Mouse (Mus musculus) lung, postnatal 14 days (tissue): ENCODE data around the gene Rnf115.
"Not testable (repeated sequence)": the region's sequence is repeated elsewhere in the genome, so short reads cannot be mapped to it uniquely, and the experiment has no call there.

Experiments
- DNase-seq: peaks from one replicate; pipeline ENCODE4 v3.0.0; 2021

Gene Rnf115

GRCm38 (mm10) chr3:96727343-96727827 lies at the start of gene Rnf115, which contains the start of gene Polr3c:
TSS of gene Rnf115 (plus strand) at chr3:96727664.
TSS of gene Polr3c (minus strand) at chr3:96727628.
- peak; percentile 95 for DNase-seq

DNA sequence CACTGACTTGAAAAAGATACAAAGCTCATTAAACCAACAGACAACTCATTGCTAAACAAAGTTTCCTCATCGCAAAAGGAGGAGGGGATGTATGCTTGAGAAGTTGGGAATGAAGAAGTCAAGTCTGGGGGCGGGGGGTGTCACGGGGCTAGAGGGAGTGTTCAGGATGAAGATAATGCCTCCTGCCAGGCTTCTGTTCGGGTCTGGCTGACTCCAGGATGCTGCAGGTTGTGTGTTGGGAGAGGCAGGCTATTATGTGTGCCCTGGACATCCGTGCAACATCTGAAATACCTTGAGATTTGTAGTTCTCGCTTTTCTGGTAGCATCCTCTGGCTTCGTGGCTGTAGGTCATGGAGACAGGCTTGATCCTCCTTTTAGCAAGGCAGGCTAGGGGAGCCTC lies 49.0 kb upstream of the Rnf115 start:
- DNase-seq, result no peak

- no peak for DNase-seq
These were observed 48.2 kb upstream of the Rnf115 start for GRCm38 (mm10) chr3:96679159-96679674.

DNA sequence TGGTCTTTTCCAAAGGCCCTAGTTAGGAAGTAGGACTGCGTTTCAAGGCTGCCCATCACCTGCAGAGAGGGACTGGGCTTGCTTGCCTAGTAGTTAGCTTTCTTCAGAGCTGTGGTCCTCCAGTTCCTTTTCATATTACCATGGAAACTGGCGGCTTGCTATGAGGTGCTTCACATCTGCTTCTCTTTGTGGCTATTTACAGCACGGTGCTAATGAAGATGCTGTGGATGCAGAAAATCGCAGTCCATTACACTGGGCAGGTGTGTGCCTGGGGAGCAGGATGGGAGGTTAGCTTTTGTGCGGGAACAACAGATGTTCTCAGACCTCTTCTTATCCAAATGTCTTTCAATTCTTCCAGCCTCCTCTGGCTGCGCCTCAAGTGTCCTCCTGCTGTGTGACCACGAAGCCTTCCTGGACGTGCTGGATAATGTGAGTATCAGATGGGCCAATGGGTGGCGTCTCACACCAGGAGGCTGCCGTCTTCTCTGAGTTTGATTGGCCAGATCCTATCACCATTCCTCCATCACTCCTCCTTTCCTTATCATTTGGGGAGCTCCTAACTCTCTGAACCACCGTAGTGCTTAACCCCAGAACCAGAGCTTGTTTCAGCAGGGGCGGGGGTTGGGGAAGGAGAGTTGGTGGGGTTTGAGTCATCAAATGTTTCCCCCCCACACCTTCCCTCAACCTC lies 47.1 kb upstream of the Rnf115 start:
- no peak for DNase-seq

DNA sequence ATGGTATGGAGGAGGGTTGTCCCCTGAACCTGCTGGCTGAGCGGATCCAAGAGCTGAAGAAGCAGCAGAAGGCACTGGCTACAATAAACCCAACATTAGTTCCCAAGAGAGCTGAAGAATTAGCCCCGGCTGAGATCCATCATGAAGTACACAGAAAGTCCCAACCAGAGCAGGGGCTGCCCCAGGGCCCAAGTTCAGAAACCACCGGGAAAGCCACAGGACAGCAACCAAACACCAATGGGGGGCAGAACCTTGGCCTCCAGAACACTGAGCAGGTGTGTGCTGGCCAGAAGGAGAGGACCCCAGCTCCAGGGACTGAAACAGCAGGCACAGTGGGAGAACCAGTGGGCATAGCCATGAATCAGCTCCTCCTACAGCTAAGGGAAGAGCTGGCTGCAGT lies 44.0 kb upstream of the Rnf115 start:
- no peak for DNase-seq

- DNase-seq, result no peak
These were observed 43.2 kb upstream of the Rnf115 start for GRCm38 (mm10) chr3:96684151-96684821.

GRCm38 (mm10) chr3:96684822-96685156 lies 42.7 kb upstream of the Rnf115 start:
- DNase-seq, result no peak

- not testable (repeated sequence) for DNase-seq
These were observed 41.4 kb upstream of the Rnf115 start for GRCm38 (mm10) chr3:96686057-96686456.

GRCm38 (mm10) chr3:96688854-96689253 lies 38.6 kb upstream of the Rnf115 start:
- DNase-seq, result no peak

- DNase-seq, result no peak
These were observed 37.2 kb upstream of the Rnf115 start for GRCm38 (mm10) chr3:96690298-96690697.

DNA sequence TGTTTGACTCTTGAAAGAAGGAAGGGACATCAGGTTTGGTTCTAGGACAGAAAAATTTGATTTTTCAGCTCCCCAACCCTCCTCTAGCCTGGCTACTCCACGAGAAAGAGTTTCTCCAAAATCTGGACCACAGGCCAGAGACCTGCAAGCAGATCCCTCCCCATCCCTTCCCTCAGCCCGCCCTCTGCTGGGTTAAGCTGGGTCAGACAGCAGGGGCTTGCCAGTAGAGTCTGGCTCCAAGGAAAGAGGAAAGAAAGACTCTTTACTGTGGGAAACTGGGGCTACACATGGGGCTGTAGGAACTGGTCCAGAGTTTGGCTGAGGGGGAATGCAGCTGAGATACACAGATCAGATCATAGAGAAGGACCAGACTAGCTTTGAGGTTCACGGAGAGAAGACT lies 35.0 kb upstream of the Rnf115 start:
- peak; percentile 46 for DNase-seq

DNA sequence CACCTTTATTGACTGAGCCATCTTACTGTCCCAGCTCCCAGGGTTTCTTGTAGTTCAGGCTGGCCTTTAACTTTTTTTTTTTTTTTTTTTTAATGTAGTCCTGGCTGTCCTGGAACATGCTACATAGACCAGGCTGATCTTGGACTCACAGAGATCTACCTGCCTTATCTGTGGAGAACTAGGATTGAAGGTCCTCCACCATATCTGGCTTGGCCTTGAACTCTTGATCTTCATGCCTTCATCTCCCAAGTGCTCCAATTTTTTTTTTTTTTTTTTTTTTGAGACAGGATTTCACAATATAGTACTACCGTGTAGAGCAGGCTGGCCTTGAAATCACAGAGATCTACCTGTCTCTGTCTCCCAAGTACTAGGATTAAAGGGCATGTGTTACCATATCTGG lies 33.9 kb upstream of the Rnf115 start:
- DNase-seq, result no peak

DNA sequence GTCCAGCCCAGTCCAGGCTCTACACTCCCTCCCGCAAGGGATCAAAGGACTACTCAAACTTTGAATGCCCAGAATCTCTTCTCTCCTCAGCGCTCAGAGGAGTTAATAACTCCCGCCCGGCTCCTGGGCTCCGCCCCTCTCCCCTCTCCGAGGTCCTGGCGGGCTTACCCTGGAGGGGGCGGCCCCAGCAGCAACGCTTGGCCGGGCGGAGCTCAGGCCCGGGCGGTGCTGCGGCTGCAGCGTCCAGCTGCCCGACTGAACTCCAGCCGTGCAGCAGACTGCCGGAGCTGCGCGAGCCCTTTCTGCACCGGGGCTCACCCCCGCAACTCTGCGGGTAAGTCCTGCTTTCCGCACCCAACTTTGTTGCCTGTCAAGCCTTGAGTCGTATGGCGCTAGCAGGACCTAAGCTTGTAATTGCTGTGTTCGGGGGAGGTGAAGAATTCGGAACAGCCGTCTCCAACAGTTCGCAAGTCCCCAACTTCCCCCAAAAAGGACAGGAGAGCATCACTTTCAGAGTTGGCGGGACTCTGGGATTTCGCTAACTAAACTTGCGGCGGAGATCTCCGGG lies 31.2 kb upstream of the Rnf115 start, which contains the start of gene Pias3:
Gene Pias3, plus strand, starts transcription at position 187 of the 568 bp plus-strand sequence.
- peak; percentile 87 for DNase-seq

DNA sequence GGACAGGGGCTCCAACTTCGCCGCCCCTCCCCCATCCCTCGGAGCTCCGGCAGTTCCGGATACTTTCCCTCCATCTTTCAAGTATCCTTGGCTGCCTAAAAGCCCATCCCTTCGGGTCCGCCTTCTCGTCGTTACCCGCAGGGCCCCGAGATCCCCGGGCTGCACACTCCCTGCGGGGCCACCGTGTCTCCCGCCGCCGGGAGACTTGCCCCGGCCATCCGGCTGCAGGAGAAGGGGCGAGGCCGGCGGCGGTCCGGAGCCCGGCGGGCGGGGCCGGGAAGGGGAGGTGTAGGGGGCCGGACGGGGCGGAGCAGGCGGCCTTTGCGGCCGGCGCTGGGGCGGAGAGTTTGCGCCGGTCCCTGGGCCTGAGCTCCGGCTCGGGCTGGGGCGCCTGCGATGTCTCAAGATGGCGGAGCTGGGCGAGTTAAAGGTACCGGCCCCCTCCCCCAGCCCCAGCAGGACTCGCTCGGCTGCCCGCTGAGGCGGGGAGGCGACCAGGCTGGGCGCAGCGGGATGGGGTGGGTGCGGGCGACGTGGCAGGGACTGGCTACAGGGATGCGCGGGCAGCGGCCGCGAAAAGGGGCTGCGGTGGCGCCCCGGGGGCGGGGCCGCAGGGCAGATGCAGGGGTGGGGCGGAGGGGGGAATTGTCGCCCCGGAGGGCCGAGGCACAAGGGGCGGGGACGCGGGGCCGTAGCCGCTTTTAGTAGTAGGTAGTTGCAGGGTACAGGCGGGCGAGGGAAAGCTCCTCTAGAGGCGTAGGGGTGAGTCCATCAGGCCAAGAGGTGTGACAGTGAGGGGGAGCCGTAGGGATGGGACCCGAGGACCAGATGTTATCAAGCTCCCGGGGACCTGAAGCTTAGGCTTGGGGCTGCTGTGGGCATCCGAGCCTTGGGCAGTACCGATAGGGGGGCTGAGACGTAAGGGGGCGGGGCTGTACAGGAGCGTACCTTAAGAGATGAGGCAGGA lies 30.4 kb upstream of the Rnf115 start:
- DNase-seq, result peak; percentile 91

DNA sequence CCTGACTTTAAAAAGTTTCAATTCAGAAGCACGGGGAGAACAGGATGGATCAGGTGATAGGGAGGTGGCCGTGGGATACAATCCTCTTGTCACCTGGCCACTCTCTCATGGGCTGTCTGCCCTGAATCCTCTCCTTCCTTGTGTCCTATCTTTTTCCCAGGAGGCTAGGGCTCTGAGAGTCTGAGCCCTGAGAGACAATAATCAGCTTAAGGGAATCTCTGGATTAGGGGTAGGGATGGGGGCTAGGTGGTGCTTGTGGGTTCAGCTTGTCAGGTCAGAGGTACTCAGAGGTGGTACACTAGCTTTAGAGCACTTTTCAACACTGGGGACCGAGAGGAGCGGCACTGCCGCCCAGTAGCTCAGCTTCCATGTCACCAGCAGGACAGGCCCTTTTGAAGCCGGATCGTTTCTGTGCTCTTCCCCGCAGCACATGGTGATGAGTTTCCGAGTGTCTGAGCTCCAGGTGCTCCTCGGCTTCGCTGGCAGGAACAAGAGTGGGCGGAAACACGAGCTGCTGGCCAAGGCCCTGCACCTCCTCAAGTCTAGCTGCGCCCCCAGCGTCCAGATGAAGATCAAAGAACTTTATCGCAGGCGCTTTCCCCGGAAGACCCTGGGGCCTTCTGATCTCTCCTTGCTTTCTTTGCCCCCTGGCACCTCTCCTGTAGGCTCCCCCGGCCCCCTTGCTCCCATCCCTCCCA lies 28.3 kb upstream of the Rnf115 start:
- no peak for DNase-seq

- peak; percentile 50 for DNase-seq
These were observed 27.1 kb upstream of the Rnf115 start for GRCm38 (mm10) chr3:96700376-96700775.

- DNase-seq, result no peak
These were observed 26.5 kb upstream of the Rnf115 start for GRCm38 (mm10) chr3:96701003-96701402.

DNA sequence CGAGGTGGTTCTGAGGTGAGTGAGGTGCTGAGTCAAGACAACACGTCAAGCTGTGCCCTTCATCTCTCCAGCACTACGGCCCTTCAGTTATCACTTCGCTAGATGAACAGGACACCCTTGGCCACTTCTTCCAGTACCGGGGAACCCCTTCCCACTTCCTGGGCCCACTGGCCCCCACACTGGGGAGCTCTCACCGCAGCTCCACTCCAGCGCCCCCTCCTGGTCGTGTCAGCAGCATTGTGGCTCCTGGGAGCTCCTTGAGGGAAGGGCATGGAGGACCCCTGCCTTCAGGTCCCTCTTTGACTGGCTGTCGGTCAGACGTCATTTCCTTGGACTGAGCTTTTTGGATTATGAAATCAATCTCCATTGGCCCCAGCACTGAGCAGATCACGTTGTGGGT lies 22.7 kb upstream of the Rnf115 start:
- peak; percentile 28 for DNase-seq

DNA sequence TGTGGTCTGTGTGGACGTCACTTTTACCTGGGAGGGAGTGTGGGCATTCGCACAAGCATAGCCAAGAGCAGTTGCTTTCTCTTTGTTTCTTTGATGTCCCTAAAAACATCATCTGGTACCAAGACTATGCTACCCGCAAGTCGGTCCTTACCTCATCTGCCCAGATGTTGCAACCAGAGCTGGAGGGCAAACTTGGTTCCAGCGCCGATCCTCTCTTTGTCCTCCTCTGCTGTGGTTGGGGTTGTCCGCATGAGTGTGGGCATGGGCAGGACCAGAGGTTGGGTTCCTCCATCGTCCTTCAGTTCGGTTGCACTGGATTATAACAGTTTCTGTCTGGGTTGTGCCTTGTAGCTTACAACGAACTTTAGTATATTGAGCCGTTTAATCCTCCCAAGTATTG lies 21.2 kb upstream of the Rnf115 start:
- DNase-seq, result no peak

DNA sequence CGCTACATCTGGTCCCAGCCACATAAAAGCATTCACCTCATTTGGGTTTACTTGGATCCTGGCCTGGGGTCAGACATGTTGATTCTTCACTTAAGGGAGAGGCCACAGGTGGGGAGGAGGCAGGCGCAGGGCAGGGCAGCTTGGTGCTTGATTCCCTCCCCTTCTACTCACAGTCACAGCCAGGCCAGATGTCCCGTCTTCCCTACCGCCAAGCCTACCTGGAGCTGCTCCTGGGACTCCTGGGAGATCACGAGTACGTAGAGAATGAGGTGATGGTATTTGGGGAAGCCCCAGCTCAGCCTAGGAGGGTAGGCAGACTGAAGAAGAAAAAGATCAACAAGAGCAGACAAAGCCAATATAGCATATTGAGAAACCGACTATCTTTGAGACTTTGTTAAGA lies 20.5 kb upstream of the Rnf115 start:
- DNase-seq, result no peak

DNA sequence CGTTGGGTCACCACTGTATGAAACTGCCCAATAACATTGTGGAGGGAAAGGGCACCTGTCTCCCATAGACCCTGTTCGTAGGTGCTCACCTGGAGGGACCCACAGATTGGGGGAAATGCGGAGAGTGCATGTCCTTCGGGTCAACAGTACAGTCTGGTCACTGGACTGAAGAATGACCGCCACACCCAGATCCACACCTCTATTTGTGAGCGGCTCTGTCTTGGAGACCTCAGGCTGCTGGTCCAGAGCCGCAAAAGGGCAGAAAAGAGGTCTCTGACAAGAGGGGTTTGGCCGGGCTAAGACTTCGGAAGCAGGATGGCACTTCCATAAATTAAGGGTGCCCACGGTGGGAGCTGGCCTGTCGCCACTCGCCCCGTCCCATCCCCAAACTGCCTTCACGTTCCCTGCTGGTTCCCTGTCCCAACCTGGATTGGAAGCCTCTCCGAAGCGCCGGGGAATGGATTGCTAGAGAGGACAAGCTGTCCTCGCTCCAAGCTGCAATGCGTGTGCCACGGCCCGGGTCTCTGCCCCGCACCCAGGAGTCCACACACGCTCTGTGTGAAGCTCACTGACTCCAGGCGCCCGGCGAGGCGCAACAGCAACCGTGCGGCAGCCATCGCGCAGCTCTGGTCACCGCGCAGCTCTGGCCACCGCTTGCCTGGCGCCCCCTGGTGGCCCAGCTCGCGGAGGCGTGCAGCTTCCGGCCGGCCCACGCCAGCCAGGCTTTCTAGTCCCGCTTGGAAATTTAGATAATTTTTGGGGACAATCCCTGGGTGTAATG lies 19.4 kb upstream of the Rnf115 start, which contains the start of gene Nudt17:
Gene Nudt17, minus strand, starts transcription at position 660 of the 781 bp plus-strand sequence.
- peak; percentile 84 for DNase-seq
